Mouse (Mus musculus) urinary bladder, postnatal 4 days (tissue): ENCODE measurements around the gene Tex45.

Experiments
- DNase-seq, 2 experiments: peaks; one replicate each; pipeline ENCODE4 v3.0.0; 2021 to 2022; ENCODE audit warnings: low spot score in 2 of 2

The Tex45 gene

GRCm38 (mm10) chr8:3536053-3536841 is 65.6 kb downstream of the Tex45 start:
- no peak for DNase-seq
